Mouse (Mus musculus) E14TG2a.4 (cell line): ENCODE measurements around the gene Thap3.

Source experiments
- CTCF ChIP-seq: conservative IDR thresholded peaks from 2 replicates; pipeline ENCODE4 v1.5.1; 2014; ENCODE audit warnings: low read length
- POU5F1 ChIP-seq: IDR thresholded peaks from 2 replicates; pipeline ENCODE4 v1.6.1; 2014; ENCODE audit warnings: low read length, borderline replicate concordance

- TF ChIP-seq CTCF (no peak), POU5F1 (no peak)
Observed at GRCm38 (mm10) chr4:152012109-152012508, 23.3 kb upstream of the Thap3 start.
